Mouse (Mus musculus): Measurements from ENCODE around the gene Ccpg1. TPM values are rescaled to one million over a fixed set of nuclear protein-coding genes. Genes with fewer than 3 reads are reported as not detected.

The Ccpg1 gene
- 5.6 and 6.8 TPM in 2 replicates for total RNA-seq (2014; fragmentation: Nextera tagmentation)
- 19.4 and 28.5 TPM in 2 replicates for total RNA-seq (2017)

DNA sequence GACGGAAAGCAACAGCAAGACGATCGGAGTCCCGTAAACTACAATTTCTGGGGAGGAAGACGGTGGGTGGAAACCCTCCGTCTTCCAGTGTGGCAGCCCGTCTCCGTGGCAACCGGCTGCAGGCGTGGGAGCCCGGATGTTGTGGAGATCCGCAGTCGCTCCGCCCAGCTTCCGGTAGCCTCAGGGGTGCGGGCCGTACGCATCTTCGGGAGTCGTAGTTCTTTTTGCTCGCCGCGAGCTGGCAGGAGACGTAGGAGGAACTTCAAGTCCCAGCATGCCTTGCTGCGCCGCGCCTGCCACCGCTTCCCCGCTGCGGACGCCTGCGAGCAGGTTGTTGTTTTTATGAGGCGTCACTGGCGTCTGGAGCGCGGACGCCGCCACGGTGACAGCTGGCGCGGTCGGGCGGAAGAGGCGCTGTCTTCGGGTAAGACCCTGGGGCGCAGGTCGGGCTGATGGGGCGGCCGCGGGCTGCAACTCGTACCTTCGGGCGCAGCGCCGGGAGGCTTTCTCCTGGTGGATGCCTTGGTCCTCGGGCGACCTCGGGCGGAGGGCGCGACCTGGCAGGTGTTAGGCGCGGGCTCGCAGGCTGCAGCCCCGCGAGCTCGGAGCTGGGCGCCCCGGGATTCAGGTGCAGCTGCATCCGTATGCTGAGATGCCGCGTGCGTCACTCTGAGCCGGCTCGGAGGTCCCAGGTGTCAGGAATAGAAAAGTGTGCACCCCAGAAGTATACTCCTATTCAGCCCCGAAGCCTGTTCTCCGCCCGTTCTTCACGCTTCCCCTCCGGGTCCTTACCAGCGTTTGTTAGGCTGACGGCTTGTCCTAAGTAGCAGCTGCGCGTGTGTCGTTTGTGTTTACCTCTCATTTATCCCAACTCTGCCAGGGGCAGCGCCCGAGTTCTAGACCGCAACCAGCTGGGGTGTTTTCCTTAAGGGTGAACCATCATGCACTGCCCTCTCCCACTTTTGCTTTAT is at the start of gene Ccpg1, which contains the start of gene Ccpg1os:
Ccpg1 (plus strand) TSS at position 180 of the 971 bp plus-strand sequence.
Ccpg1os (minus strand) TSS at position 133 of the 971 bp plus-strand sequence.
- peak; percentile 99 for ATAC-seq (replicated peaks; ENCODE audit: low FRiP score, low TSS enrichment, poor library complexity, severe bottlenecking)

DNA sequence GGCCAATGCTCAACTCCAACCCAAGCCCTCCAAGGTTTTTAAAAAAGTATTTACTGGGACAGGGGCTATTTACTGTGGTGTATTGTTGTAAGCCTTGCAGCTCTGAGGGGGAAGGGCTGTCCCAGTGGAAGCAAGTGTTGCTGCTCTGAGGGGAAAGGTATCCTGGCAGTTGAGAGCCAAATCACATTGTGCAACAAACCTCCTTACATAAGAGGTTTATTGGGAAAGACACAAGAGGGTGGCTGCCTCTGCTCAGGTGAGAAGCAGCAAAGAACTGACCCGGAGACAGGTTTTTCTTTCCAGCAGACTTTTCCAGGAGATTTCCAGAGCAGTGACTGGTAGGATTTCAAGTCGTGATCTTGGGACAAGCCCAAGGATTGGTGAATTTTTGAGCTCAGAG is 48.9 kb upstream of the Ccpg1 start:
- no peak for ATAC-seq (replicated peaks; ENCODE audit: low FRiP score, low TSS enrichment, poor library complexity, severe bottlenecking)

DNA sequence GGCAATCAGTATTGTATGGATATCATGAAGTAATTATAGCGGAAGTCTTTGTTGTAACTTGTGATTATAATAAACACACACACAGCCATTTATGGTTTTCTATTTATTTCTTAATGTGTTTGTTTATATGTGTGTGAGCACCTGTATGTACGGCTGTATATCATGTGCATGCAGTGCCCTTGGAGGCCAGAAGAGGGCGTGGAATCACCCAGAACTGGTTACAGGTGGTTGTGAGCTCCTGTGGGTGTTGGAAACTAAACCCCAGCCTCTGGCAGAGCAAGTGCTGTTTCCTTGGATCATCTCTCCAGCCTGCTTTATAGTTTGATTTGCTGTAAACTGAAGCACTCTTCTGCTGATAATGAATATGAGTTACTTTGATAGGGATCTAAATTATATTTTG is 41.8 kb upstream of the Ccpg1 start:
- no peak for ATAC-seq (replicated peaks; ENCODE audit: low FRiP score, low TSS enrichment, poor library complexity, severe bottlenecking)

DNA sequence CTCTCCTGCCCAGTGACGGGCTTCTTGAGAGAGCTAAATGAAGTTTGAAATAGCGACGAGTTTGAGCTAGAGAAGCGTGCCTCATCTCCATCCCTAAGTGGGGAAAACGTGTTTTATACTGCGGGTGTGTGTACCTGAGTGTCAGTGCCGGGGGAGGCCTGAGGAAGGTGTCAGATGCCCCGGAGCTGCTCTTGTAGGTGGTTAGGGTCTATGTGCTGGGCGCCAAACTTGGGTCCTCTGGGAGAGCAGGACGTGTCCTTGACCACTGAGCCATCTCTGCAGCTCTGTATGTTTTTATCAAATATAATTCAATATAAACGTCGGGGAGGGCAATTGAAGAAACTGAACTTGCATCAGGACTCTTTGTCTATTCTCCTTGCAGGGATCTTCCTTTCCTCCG is 40.9 kb upstream of the Ccpg1 start:
- ATAC-seq (replicated peaks; ENCODE audit: low FRiP score, low TSS enrichment, poor library complexity, severe bottlenecking): no peak

DNA sequence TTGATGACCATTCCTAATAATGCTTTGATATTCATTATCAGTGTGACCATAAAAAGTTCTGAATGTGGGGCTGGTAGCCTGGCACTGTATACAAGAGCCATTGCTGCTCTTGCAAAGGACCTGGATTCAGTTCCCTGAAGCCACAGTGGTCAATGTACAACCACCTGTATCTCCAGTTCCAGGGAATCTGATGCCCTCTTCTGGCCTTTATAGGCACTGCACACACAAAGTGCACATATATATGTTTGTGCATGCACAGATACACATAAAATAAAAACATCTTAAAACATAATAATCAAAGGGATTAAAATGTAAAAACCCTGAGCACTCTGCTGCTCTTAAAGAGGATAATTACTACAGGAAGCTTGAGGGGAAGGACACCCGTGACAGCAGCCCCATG is 38.2 kb upstream of the Ccpg1 start:
- ATAC-seq (replicated peaks; ENCODE audit: low FRiP score, low TSS enrichment, poor library complexity, severe bottlenecking): no peak

DNA sequence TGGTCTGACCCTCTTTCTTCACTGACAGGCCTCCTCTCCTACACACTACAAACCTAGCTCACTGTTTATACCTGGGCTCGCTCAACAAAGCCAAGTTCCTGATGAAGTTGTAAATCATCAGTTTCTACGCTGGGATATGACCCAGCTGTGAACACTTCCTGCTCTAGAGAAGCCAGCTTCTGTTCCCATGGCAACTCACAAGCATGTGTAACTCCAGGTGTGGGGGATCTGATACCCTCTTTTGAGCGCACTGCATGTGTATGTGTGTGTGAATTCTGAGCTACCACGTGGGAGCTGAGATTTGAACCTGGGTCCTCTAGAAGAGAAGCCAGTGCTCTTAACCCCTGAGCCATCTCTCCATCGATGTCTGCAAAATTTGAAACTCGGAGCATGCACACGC is 35.7 kb upstream of the Ccpg1 start:
- ATAC-seq (replicated peaks; ENCODE audit: low FRiP score, low TSS enrichment, poor library complexity, severe bottlenecking): no peak

DNA sequence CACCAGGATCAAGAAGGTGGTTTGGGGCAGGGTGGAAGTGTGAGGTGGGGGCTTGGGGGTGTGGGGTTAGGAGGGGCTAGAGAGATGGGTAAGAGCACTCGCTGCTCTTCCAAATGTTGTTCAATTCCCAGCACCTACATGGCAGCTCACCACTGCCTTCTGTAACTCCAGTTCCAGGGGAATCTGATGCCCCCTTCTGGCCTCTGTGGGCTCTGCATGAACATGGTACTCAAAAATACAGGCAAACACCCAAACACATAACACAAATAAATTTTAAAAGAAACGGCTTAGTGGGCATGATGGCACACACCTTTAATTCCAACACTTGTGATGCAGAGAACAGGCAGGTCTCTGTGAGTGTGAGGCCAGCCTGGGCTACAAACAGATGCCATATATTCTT is 30.5 kb upstream of the Ccpg1 start:
- ATAC-seq (replicated peaks; ENCODE audit: low FRiP score, low TSS enrichment, poor library complexity, severe bottlenecking): no peak

DNA sequence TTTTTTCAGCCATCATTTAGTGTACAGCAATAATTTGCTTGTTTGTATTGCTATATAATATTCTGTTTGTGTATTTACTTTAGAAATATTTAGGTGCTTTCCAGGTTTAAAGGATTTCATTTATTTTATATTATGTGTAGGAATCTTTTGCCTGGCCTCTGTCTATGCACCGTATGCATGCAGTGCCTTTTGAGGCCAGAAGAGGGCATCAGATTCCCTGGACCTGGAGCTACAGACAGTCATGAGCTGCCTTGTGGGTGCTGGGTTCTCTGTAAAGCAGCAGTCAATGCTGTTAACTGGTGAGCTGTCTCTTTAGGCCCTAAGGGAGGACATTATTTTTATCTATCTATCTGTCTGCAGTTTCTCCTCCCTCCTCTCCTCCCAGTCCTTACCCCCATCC is 29.7 kb upstream of the Ccpg1 start:
- ATAC-seq (replicated peaks; ENCODE audit: low FRiP score, low TSS enrichment, poor library complexity, severe bottlenecking): peak; percentile 48

DNA sequence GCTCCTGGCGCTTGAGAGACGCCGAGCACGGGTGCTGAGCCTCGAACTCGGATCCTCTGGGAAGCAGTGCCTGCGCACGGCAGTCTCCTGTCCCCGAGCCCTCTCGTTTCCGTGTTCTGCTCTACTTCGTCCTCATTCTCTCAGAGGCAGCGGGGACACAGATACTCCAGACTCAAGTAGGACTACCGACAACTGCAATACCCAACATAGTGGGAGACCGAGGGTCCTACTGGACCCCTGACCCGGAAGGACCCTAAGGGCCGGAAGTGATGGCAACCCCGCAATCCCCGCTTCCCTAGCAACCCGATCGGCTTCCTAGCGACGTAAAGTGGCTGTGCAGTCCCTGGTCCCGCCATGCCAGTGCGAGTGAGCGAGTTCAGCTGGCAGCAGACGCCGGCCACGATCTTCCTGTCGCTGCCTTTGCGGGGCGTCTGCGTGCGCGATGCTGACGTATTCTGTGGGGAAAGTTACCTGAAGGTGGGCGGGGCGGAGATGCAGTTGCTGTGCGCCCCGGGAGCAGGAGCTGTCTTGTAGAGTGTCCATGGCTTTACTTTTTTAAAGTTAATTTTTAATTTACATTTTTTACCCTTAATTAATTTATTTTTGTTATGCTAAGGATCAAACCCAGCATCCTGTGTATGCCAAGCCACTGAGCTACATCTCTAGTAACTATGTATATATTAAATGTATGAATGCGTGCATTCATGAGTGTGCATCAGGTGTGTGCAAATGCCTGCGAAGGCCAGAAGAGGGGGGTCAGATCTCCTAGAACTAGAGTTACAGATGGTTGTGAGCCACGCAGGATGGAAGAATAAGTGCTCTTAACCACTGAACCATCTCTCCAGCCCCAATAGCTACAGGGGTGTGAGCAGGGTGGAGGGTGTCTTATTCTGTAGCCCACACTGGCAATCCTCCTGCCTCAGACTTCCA is 26.4 kb upstream of the Ccpg1 start, which contains the start of the genes Dyx1c1 and Gm44503:
Dyx1c1 (plus strand) TSS at position 265 of the 930 bp plus-strand sequence.
Gm44503 (plus strand) TSS at position 332 of the 930 bp plus-strand sequence.
- ATAC-seq (replicated peaks; ENCODE audit: low FRiP score, low TSS enrichment, poor library complexity, severe bottlenecking): peak; percentile 91

DNA sequence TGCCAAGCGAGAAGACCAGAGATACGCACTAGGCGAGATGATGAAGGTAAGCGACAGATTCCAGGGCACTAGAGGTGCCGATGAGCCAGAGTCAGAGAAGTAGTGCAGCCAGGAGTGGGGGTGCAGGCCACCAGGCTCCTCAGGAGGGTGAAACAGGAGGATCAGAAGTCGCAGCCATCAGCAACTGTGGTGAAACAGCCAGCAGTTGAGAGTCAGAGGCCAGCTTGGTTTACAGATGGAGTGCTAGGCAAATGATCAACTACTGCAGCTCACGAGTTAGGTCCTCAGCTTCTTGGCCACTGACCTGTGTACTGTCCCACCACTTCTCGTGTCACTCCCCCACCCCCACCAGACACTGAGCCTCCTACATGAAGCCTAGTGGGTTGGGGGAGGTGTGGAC is 23.9 kb upstream of the Ccpg1 start:
- ATAC-seq (replicated peaks; ENCODE audit: low FRiP score, low TSS enrichment, poor library complexity, severe bottlenecking): no peak

DNA sequence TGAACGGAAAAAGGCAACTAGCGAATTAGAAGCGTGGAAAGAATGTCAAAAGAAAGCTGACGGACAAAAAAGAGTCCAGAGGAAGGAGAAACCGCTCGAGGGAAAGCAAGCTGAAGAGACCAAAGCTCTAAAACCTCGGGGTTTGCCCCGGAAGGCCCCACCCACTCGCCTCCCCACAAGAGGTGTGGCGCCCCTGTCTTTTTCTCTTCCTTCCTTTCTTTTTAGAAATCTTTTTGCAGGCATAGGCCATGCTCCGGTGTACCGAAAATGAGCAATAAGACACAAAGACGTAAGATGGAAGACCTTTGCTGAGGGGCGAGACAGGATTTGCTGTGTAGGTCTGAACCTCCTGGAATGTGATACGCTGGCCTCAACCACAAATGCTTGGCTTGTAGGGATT is 23.3 kb upstream of the Ccpg1 start:
- no peak for ATAC-seq (replicated peaks; ENCODE audit: low FRiP score, low TSS enrichment, poor library complexity, severe bottlenecking)

DNA sequence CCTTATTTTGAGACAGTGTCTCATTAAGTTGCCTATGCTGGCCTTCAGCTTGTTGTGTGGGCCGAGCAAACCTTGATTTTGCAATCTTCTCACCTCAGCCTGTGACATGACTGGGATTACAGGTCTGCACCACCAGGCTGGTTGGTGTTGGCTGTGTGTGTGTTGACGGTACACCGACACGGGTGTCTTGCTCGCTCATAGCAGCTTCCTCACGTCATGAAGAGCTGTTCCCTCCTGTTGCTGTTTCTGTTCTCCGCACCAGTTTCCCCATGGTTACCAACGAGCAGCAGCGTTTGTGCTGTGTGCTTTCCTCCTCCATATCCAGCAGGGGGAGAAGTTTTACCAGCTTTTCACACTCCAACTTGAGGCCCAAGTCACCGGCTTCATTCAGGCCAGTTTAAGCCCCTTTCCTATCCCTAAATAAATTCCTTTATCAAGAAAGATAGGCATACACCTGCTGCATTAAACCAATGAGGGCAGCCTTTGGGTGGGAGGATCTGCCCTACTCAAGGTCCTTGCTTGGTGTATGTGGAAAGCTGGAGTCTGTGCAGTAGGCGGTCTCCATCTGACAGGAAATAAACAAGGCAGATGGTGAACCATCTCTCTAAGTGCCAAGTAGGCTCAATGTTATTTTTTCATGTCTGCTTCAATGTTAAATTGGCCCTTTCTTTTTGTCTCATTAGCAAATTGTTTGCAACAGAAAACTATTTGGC is 16.7 kb upstream of the Ccpg1 start:
- ATAC-seq (replicated peaks; ENCODE audit: low FRiP score, low TSS enrichment, poor library complexity, severe bottlenecking): peak; percentile 94

DNA sequence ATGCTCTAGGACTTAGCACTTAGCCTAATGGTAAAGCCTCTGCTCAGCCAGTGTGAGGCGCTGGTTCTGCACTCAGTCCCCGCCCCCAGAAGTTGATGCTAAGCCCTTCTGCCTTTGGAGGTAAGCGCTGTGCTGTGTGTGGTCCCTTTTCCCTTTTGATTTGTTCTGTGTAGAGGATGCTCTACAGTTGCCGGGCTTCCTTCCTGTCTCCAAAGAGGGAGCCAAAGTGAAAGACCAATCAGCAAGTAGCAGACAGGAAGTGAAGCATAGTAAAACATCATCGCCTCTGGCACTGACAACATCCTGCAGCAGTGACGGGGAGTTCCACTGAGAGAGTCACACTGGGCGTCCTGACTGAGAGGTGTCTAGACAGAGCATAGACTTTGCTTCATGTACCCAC is 15.4 kb upstream of the Ccpg1 start:
- ATAC-seq (replicated peaks; ENCODE audit: low FRiP score, low TSS enrichment, poor library complexity, severe bottlenecking): 0 out of 2 replicates have a peak, but pooled peaks have one; percentile 34

DNA sequence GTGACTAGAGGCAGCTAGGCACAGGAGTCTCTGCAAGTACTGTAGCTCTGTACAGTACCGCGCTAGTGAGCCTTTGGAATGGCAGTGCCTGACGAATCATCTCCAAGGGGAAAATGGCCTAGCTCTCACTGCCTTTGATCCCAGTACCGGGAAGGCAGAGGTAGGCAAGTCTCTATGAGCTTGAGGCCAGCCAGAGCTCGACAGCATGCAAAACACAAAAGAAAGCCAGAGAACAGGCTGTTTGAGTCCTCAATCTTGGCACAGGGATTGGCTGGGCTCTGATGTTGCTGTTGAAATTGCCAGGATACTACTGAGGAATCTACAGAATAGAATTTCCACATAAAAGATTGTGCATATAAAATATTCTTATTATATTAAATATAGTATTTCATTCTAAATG is 12.8 kb upstream of the Ccpg1 start:
- ATAC-seq (replicated peaks; ENCODE audit: low FRiP score, low TSS enrichment, poor library complexity, severe bottlenecking): no peak

DNA sequence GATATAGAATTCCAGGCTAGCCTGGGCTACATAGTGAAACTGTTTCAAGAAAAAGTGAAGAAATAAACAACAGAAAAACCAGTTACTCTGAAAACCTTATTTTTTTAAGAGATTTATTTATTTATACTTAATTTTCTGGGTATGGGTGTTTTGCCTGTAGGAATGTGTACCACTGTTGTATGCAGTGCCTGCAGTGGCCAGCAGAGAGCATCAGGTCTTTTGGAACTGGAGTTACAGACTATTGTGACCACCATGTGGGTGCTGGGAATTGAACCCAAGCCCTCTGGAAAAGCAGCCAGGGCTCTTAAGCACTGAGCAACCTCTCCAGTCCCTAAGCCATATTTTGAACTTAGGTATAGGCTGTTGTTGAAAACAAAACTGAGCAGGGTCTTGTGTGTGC is 12.2 kb upstream of the Ccpg1 start:
- ATAC-seq (replicated peaks; ENCODE audit: low FRiP score, low TSS enrichment, poor library complexity, severe bottlenecking): no peak

DNA sequence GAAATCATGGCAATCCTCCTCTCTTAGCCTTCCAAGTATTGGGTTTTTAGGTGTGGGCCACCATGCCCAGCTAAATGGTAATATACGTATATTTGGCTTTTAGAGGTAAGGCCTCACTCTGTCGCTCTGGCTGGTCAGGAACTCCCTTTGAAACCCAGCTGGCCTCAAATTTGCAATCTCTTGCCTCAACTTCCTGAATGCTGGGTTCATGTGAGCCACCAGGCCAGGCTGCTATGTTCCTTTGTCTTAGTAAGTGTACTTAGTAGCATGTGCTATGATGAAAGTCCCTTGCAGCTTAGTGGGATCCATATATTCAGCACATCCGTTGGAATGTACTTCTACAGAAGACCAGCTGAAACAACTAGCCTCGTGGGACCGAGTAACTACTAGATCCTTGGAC is 10.5 kb upstream of the Ccpg1 start:
- ATAC-seq (replicated peaks; ENCODE audit: low FRiP score, low TSS enrichment, poor library complexity, severe bottlenecking): no peak

DNA sequence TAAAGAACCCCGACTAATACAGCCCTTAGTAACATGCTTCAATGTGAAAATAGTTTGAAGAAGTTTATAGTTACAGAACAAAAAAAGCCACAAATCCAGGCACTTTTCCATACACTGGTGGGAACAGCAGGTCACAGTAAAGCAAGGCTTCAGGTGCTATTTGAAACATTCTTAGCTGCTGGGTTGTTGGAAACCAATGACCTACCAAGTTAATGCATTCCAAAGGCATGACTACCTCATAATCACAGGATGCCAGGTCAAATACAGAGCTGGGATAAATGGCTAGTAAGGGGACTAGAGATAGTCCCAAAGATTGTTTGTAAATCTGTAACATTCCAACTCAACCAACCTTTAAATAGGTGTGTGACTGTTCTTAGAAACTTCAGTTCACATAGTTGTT is 10.0 kb upstream of the Ccpg1 start:
- ATAC-seq (replicated peaks; ENCODE audit: low FRiP score, low TSS enrichment, poor library complexity, severe bottlenecking): no peak

DNA sequence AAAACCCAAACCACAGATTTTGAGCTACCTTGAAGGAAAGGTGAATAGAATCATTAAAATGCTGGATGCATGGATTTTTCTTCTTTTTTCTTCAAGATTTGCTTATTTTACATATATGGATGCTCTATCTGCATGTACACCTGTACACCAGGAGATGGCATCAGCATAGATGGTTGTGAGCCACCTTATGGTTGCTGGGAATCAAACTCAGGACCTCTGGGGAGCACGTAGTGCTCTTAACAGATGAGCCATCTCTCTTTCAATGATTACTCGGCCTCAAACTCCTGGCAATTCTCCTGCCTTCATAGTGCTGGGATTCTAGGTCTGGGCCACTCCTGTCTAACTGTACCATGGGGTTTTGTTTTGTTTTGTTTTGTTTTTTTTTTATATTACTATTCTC is 2.2 kb upstream of the Ccpg1 start:
- no peak for ATAC-seq (replicated peaks; ENCODE audit: low FRiP score, low TSS enrichment, poor library complexity, severe bottlenecking)

DNA sequence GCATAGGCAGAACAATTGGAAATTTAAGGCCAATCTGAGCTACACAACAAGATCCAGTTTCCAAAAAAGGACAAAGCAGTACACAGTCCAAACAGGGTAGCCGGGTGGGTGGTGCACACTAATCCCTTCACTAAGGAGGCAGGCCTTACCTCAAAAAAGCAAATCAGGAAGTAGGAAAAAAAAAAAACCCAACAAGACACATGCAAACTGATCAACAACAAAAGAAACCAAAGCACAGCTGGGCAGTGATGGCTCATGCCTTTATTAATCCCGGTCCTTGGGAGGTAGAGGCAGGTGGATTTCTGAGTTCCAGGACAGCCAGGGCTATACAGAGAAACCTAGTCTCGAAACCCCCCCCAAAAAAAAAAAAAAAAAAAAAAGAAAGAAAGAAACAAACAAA is 2.5 kb downstream of the Ccpg1 start:
- ATAC-seq (replicated peaks; ENCODE audit: low FRiP score, low TSS enrichment, poor library complexity, severe bottlenecking): no peak
